Mouse (Mus musculus): Measurements from ENCODE around the gene Gm36079. TPM values are rescaled to one million over a fixed set of nuclear protein-coding genes. Genes with fewer than 3 reads are reported as not detected.
"Not testable (repeated sequence)": the region's sequence is repeated elsewhere in the genome, so short reads cannot be mapped to it uniquely, and the experiment has no call there.

The Gm36079 gene
- polyA plus RNA-seq (2014; fragmentation: Nextera tagmentation; extraction: Ambion mirVana): not detected in 2 replicates

- H3K27ac ChIP-seq (ENCODE audit: low read depth, low read length); H3K4me1 ChIP-seq (ENCODE audit: control insufficient read depth, insufficient read depth, low read length); H3K4me2 ChIP-seq; H3K9ac ChIP-seq (ENCODE audit: low read length); ATAC-seq (ENCODE audit: low FRiP score); H3K27me3 ChIP-seq (ENCODE audit: control insufficient read depth, insufficient read depth, low read length); H3K9me3 ChIP-seq (ENCODE audit: control insufficient read depth, low read length); H3K36me3 ChIP-seq (ENCODE audit: control insufficient read depth, insufficient read depth, low read length); H3K4me3 ChIP-seq (ENCODE audit: low read depth, low read length); DNase-seq (ENCODE audit: low spot score, missing footprints): not testable (repeated sequence)
- 0% methylated on average over 4 of the region's 17 CpGs for WGBS
Observed at GRCm38 (mm10) chr13:120026911-120027310, at the start of gene Gm36079. Gene Gm36079 (minus strand): TSS chr13:120027011.

- H3K9ac ChIP-seq (ENCODE audit: low read length); H3K36me3 ChIP-seq (ENCODE audit: control insufficient read depth, insufficient read depth, low read length); H3K27ac ChIP-seq (ENCODE audit: low read depth, low read length); H3K9me3 ChIP-seq (ENCODE audit: control insufficient read depth, low read length); DNase-seq (ENCODE audit: low spot score, missing footprints); H3K4me1 ChIP-seq (ENCODE audit: control insufficient read depth, insufficient read depth, low read length); H3K27me3 ChIP-seq (ENCODE audit: control insufficient read depth, insufficient read depth, low read length); H3K4me3 ChIP-seq (ENCODE audit: low read depth, low read length); H3K4me2 ChIP-seq: not testable (repeated sequence)
- peak; percentile 54; the same call in 1 of the 2 replicates for ATAC-seq (ENCODE audit: low FRiP score)
- no CpG with 5 or more reads among the region's 13 CpGs for WGBS
Observed at GRCm38 (mm10) chr13:120070878-120071277, 44.1 kb upstream of the Gm36079 start.

DNA sequence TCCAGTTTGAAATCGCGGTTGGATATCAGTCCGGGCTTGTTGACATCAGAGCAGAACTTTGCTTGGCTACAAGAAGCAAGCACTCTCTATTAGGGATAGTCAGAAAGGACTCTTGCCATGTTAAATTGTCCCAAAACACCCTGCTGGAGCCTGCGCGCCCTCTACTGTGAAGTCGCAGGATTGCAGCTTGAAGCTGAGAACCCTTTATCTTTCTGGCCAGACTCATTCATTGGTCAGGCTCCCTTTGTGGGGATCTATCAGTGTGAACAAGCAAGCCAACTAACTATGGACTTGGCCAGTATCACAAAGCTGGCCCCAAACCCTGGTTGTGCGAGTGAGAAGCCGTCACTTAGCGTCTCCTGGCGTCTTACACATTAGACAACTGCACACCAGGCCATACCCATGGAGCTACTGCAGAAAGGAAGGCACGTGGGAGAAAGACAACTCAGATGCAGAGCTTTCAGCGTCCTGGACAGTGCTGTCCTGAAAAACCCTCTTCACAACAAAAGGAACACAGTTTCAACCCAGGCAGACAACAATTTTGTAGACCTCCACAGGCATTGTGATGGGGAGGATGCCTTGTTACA lies 43.3 kb upstream of the Gm36079 start:
- not testable (repeated sequence) for H3K36me3 ChIP-seq (ENCODE audit: control insufficient read depth, insufficient read depth, low read length); H3K27me3 ChIP-seq (ENCODE audit: control insufficient read depth, insufficient read depth, low read length); H3K9ac ChIP-seq (ENCODE audit: low read length); H3K9me3 ChIP-seq (ENCODE audit: control insufficient read depth, low read length); H3K4me1 ChIP-seq (ENCODE audit: control insufficient read depth, insufficient read depth, low read length); DNase-seq (ENCODE audit: low spot score, missing footprints); H3K4me2 ChIP-seq; H3K4me3 ChIP-seq (ENCODE audit: low read depth, low read length); H3K27ac ChIP-seq (ENCODE audit: low read depth, low read length)
- no CpG with 5 or more reads among the region's 12 CpGs for WGBS
- peak; percentile 55; the same call in 1 of the 2 replicates for ATAC-seq (ENCODE audit: low FRiP score)

DNA sequence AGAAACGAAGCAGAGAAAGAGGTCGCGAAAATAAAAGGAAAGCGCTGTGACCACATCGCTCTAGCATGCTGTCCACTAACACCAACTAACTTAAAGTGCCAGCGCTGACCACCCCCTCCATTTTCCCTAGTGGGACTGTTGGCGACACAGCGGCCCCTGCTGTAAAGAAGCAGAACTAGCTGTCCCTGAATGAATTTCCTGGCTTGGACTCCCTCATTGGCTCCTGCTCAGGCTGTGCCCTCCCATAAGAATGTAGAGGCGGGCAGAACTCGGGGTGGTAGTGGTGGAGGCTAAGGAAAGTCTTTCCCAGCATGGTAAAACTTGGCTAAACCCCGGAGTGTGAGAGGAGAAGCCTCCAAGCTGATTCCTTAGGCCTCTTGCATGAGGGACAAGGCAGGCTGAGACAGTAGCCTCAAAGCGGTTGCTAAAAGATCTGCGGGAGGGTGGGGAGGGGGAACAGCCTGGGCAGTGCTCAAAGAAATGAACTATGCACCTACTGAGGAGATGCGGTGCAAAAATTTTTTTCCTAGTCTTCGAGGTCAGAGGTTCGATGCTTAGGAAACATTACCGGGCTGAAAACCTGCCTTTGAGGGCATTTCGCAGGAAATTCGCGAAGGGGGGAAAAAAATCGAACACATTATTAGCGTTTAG lies 36.8 kb upstream of the Gm36079 start:
- ATAC-seq (ENCODE audit: low FRiP score): peak; percentile 97
- H3K4me2 ChIP-seq; DNase-seq (ENCODE audit: low spot score, missing footprints); H3K4me3 ChIP-seq (ENCODE audit: low read depth, low read length); H3K27ac ChIP-seq (ENCODE audit: low read depth, low read length); H3K9ac ChIP-seq (ENCODE audit: low read length); H3K9me3 ChIP-seq (ENCODE audit: control insufficient read depth, low read length); H3K4me1 ChIP-seq (ENCODE audit: control insufficient read depth, insufficient read depth, low read length); H3K36me3 ChIP-seq (ENCODE audit: control insufficient read depth, insufficient read depth, low read length); H3K27me3 ChIP-seq (ENCODE audit: control insufficient read depth, insufficient read depth, low read length): not testable (repeated sequence)
- no CpG with 5 or more reads among the region's 22 CpGs for WGBS

DNA sequence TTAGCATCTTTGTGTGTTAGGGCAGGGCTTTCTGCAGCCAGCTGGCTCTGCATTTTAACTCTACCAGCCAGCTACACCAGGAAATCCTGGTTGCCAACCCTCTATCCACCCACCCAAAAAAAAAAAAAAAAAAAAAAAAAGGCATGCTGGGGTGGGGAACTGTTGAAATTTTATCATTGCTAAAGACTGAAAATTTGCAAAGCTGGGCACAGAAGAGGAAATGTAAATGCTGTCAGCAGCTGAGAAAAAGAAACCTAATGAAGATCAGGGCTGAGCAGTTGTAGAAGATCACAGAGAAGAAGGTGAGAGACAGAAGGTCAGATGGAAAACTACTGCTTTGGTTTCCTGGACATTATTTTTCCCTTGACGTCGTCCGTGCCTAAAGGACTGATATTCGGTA lies 36.1 kb upstream of the Gm36079 start:
- H3K4me2 ChIP-seq; H3K27me3 ChIP-seq (ENCODE audit: control insufficient read depth, insufficient read depth, low read length); H3K4me3 ChIP-seq (ENCODE audit: low read depth, low read length); H3K4me1 ChIP-seq (ENCODE audit: control insufficient read depth, insufficient read depth, low read length); H3K36me3 ChIP-seq (ENCODE audit: control insufficient read depth, insufficient read depth, low read length); DNase-seq (ENCODE audit: low spot score, missing footprints); H3K9ac ChIP-seq (ENCODE audit: low read length); H3K9me3 ChIP-seq (ENCODE audit: control insufficient read depth, low read length); H3K27ac ChIP-seq (ENCODE audit: low read depth, low read length); ATAC-seq (ENCODE audit: low FRiP score): not testable (repeated sequence)
- no CpG with 5 or more reads among the region's 4 CpGs for WGBS

- DNase-seq (ENCODE audit: low spot score, missing footprints); H3K4me2 ChIP-seq; ATAC-seq (ENCODE audit: low FRiP score); H3K27me3 ChIP-seq (ENCODE audit: control insufficient read depth, insufficient read depth, low read length); H3K4me1 ChIP-seq (ENCODE audit: control insufficient read depth, insufficient read depth, low read length); H3K9ac ChIP-seq (ENCODE audit: low read length); H3K4me3 ChIP-seq (ENCODE audit: low read depth, low read length); H3K9me3 ChIP-seq (ENCODE audit: control insufficient read depth, low read length); H3K36me3 ChIP-seq (ENCODE audit: control insufficient read depth, insufficient read depth, low read length); H3K27ac ChIP-seq (ENCODE audit: low read depth, low read length): not testable (repeated sequence)
Observed at GRCm38 (mm10) chr13:120052085-120052484, 25.3 kb upstream of the Gm36079 start, which contains the start of gene Gm21188. Gene Gm21188 (minus strand): TSS chr13:120052194.

DNA sequence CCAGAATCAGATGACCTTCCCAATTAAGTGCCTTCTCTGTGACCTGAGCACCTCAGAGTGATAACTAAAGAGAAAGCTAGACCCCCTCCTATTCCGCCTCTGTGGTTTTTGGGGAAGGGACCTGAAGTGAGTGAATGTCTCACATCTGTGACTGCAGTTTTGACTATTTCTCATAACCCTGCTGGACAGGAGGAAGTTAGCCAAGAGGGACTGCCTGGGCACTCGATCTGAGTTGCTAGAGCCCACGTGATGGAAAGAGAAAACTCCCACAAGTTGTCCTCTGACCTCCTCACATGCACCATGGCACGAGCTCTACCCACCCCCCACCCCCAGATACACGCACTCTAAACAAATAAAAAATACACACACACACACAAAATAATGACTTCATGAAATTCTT lies 21.8 kb upstream of the Gm36079 start:
- no CpG with 5 or more reads among the region's 5 CpGs for WGBS
- not testable (repeated sequence) for H3K9ac ChIP-seq (ENCODE audit: low read length); H3K27me3 ChIP-seq (ENCODE audit: control insufficient read depth, insufficient read depth, low read length); H3K9me3 ChIP-seq (ENCODE audit: control insufficient read depth, low read length); DNase-seq (ENCODE audit: low spot score, missing footprints); H3K4me3 ChIP-seq (ENCODE audit: low read depth, low read length); H3K27ac ChIP-seq (ENCODE audit: low read depth, low read length); H3K4me1 ChIP-seq (ENCODE audit: control insufficient read depth, insufficient read depth, low read length); H3K4me2 ChIP-seq; H3K36me3 ChIP-seq (ENCODE audit: control insufficient read depth, insufficient read depth, low read length)
- ATAC-seq (ENCODE audit: low FRiP score): peak; percentile 20; the same call in 1 of the 2 replicates

DNA sequence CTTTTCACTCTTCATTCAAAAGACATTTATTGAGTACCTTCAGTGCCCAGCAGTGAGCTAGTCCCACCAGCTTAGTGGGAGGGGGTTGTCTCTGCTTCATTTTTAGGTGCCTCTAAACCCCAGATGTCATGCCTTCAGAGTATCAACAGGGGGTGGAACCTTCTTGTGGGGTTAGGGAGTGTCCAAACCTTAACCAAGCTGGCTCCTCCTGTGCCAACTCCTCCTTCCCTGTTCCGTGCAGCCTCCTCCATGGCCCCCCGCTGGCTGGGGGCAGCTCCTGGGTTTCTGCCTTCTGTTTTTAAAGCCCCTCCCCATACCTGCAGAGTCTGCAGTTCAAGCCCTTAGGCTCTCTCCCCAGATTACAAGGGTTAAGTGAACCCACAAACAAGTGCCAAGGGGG lies 21.4 kb upstream of the Gm36079 start:
- not testable (repeated sequence) for H3K27ac ChIP-seq (ENCODE audit: low read depth, low read length); H3K9me3 ChIP-seq (ENCODE audit: control insufficient read depth, low read length); DNase-seq (ENCODE audit: low spot score, missing footprints); H3K4me1 ChIP-seq (ENCODE audit: control insufficient read depth, insufficient read depth, low read length); H3K27me3 ChIP-seq (ENCODE audit: control insufficient read depth, insufficient read depth, low read length); H3K4me2 ChIP-seq; H3K36me3 ChIP-seq (ENCODE audit: control insufficient read depth, insufficient read depth, low read length); H3K4me3 ChIP-seq (ENCODE audit: low read depth, low read length); H3K9ac ChIP-seq (ENCODE audit: low read length)
- WGBS: no CpG with 5 or more reads among the region's 2 CpGs
- ATAC-seq (ENCODE audit: low FRiP score): peak; percentile 36; the same call in 1 of the 2 replicates

DNA sequence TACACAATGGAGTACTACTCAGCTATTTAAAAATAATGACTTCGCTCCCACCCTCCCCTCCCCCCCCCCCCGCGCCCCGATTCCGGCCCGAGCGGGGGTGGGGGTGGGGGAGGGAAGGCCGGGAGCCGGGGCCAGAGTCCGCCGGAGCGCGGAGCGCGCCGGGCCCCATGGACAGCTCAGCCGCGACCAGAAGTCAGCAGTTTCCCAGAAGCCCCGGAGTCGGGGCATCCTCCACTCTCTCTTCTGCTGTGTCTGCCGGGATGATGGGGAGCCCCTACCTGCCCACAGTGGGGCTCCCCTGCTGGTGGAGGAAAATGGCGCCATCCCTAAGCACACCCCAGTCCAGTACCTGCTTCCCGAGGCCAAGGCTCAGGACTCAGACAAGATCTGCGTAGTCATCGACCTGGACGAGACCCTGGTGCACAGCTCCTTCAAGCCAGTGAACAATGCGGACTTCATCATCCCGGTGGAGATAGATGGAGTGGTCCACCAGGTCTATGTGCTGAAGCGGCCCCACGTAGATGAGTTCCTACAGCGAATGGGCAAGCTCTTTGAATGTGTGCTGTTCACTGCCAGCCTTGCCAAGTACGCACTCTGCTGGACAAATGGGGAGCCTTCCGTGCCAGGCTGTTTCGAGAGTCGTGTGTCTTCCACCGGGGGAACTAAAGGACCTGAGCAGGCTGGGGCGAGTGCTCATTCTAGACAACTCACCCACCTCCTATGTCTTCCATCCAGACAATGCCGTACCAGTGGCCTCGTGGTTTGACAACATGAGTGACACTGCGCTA lies 19.8 kb upstream of the Gm36079 start:
- not testable (repeated sequence) for H3K4me3 ChIP-seq (ENCODE audit: low read depth, low read length); H3K27me3 ChIP-seq (ENCODE audit: control insufficient read depth, insufficient read depth, low read length); H3K27ac ChIP-seq (ENCODE audit: low read depth, low read length); H3K36me3 ChIP-seq (ENCODE audit: control insufficient read depth, insufficient read depth, low read length); H3K4me1 ChIP-seq (ENCODE audit: control insufficient read depth, insufficient read depth, low read length); H3K9ac ChIP-seq (ENCODE audit: low read length); DNase-seq (ENCODE audit: low spot score, missing footprints); H3K9me3 ChIP-seq (ENCODE audit: control insufficient read depth, low read length); H3K4me2 ChIP-seq
- WGBS: 0% methylated on average over 9 of the region's 40 CpGs
- peak; percentile 61 for ATAC-seq (ENCODE audit: low FRiP score)
